Mouse (Mus musculus): ENCODE data around the gene Mlf1. TPM values are rescaled to one million over a fixed set of nuclear protein-coding genes. Genes with fewer than 3 reads are reported as not detected.

Gene Mlf1
- polyA plus RNA-seq (2012; rRNA removed) = 5.3 and 7.3 TPM in 2 replicates
- polyA plus RNA-seq (2014; fragmentation: Nextera tagmentation; extraction: Ambion mirVana) = 15.1 and 16.3 TPM in 2 replicates

- peak; percentile 93 for DNase-seq (ENCODE audit: low spot score)
- H3K27me3 ChIP-seq (ENCODE audit: control insufficient read depth, insufficient read depth, low read length) = peaks cover 8% of the 10 kb centered on the region
- no peaks in the 10 kb centered on the region for H3K4me1 ChIP-seq (ENCODE audit: control insufficient read depth, insufficient read depth, low read length)
- H3K36me3 ChIP-seq (ENCODE audit: control insufficient read depth, insufficient read depth, low read length) = no peaks in the 10 kb centered on the region
- H3K4me3 ChIP-seq (replicated peaks; ENCODE audit: low read length) = peak within 1 kb of the TSS; percentile 57
- under 1% methylated on average over 35 of the region's 35 CpGs for WGBS
- TF ChIP-seq POLR2A (IDR thresholded peaks at IDR 0.05; ENCODE audit: borderline replicate concordance, extremely low read depth, insufficient read depth, insufficient read length) = no peak
- no peaks in the 10 kb centered on the region for H3K9me3 ChIP-seq (ENCODE audit: control insufficient read depth, low read length)
- ATAC-seq (ENCODE audit: low FRiP score, low read depth) = peak; percentile 98
- H3K4me2 ChIP-seq (replicated peaks; ENCODE audit: low read depth, low read length, severe bottlenecking) = peak within 1 kb of the TSS; percentile 80
- H3K9ac ChIP-seq (ENCODE audit: low read depth, low read length, severe bottlenecking) = peak within 1 kb of the TSS; percentile 55
- no peak within 1 kb of the TSS for H3K27ac ChIP-seq (replicated peaks; ENCODE audit: low read depth, low read length)
Measured at GRCm38 (mm10) chr3:67373872-67374271, at the start of gene Mlf1. TSS of gene Mlf1 (plus strand) at chr3:67374097.

GRCm38 (mm10) chr3:67339558-67339957, 34.3 kb upstream of the Mlf1 start:
- H3K4me1 ChIP-seq (ENCODE audit: control insufficient read depth, insufficient read depth, low read length) = no peaks in the 10 kb centered on the region
- H3K27ac ChIP-seq (replicated peaks; ENCODE audit: low read depth, low read length) = no peak overlapping the region
- no peaks in the 10 kb centered on the region for H3K36me3 ChIP-seq (ENCODE audit: control insufficient read depth, insufficient read depth, low read length)
- WGBS = 64% methylated on average over 3 of the region's 3 CpGs
- no peaks in the 10 kb centered on the region for H3K9me3 ChIP-seq (ENCODE audit: control insufficient read depth, low read length)
- H3K9ac ChIP-seq (ENCODE audit: low read depth, low read length, severe bottlenecking) = no peak overlapping the region
- no peak overlapping the region for H3K4me3 ChIP-seq (replicated peaks; ENCODE audit: low read length)
- H3K4me2 ChIP-seq (replicated peaks; ENCODE audit: low read depth, low read length, severe bottlenecking) = no peak overlapping the region
- ATAC-seq (ENCODE audit: low FRiP score, low read depth) = no peak
- no peaks in the 10 kb centered on the region for H3K27me3 ChIP-seq (ENCODE audit: control insufficient read depth, insufficient read depth, low read length)
- DNase-seq (ENCODE audit: low spot score) = no peak
- TF ChIP-seq POLR2A (IDR thresholded peaks at IDR 0.05; ENCODE audit: borderline replicate concordance, extremely low read depth, insufficient read depth, insufficient read length) = no peak

GRCm38 (mm10) chr3:67340921-67341320, 33.0 kb upstream of the Mlf1 start:
- no peaks in the 10 kb centered on the region for H3K36me3 ChIP-seq (ENCODE audit: control insufficient read depth, insufficient read depth, low read length)
- no peak overlapping the region for H3K4me3 ChIP-seq (replicated peaks; ENCODE audit: low read length)
- WGBS = 62% methylated on average over 7 of the region's 7 CpGs
- H3K9me3 ChIP-seq (ENCODE audit: control insufficient read depth, low read length) = no peaks in the 10 kb centered on the region
- ATAC-seq (ENCODE audit: low FRiP score, low read depth) (no peak), DNase-seq (ENCODE audit: low spot score) (no peak)
- H3K4me2 ChIP-seq (replicated peaks; ENCODE audit: low read depth, low read length, severe bottlenecking) = no peak overlapping the region
- H3K27me3 ChIP-seq (ENCODE audit: control insufficient read depth, insufficient read depth, low read length) = no peaks in the 10 kb centered on the region
- TF ChIP-seq POLR2A (IDR thresholded peaks at IDR 0.05; ENCODE audit: borderline replicate concordance, extremely low read depth, insufficient read depth, insufficient read length) = no peak
- H3K27ac ChIP-seq (replicated peaks; ENCODE audit: low read depth, low read length) = no peak overlapping the region
- H3K4me1 ChIP-seq (ENCODE audit: control insufficient read depth, insufficient read depth, low read length) = no peaks in the 10 kb centered on the region
- H3K9ac ChIP-seq (ENCODE audit: low read depth, low read length, severe bottlenecking) = no peak overlapping the region

GRCm38 (mm10) chr3:67343004-67343662, 30.8 kb upstream of the Mlf1 start:
- ATAC-seq (ENCODE audit: low FRiP score, low read depth) (no peak), DNase-seq (ENCODE audit: low spot score) (peak; percentile 68)
- H3K9ac ChIP-seq (ENCODE audit: low read depth, low read length, severe bottlenecking) = no peak overlapping the region
- H3K4me1 ChIP-seq (ENCODE audit: control insufficient read depth, insufficient read depth, low read length) = no peaks in the 10 kb centered on the region
- 30% methylated on average over 5 of the region's 5 CpGs for WGBS
- no peak overlapping the region for H3K4me2 ChIP-seq (replicated peaks; ENCODE audit: low read depth, low read length, severe bottlenecking)
- no peak overlapping the region for H3K4me3 ChIP-seq (replicated peaks; ENCODE audit: low read length)
- no peaks in the 10 kb centered on the region for H3K27me3 ChIP-seq (ENCODE audit: control insufficient read depth, insufficient read depth, low read length)
- H3K27ac ChIP-seq (replicated peaks; ENCODE audit: low read depth, low read length) = no peak overlapping the region
- no peaks in the 10 kb centered on the region for H3K36me3 ChIP-seq (ENCODE audit: control insufficient read depth, insufficient read depth, low read length)
- no peak for TF ChIP-seq POLR2A (IDR thresholded peaks at IDR 0.05; ENCODE audit: borderline replicate concordance, extremely low read depth, insufficient read depth, insufficient read length)
- no peaks in the 10 kb centered on the region for H3K9me3 ChIP-seq (ENCODE audit: control insufficient read depth, low read length)

- H3K4me2 ChIP-seq (replicated peaks; ENCODE audit: low read depth, low read length, severe bottlenecking) = no peak overlapping the region
- H3K27me3 ChIP-seq (ENCODE audit: control insufficient read depth, insufficient read depth, low read length) = no peaks in the 10 kb centered on the region
- DNase-seq (ENCODE audit: low spot score) = peak; percentile 70
- 5% methylated on average over 2 of the region's 2 CpGs for WGBS
- H3K4me1 ChIP-seq (ENCODE audit: control insufficient read depth, insufficient read depth, low read length) = no peaks in the 10 kb centered on the region
- H3K9me3 ChIP-seq (ENCODE audit: control insufficient read depth, low read length) = no peaks in the 10 kb centered on the region
- no peak overlapping the region for H3K27ac ChIP-seq (replicated peaks; ENCODE audit: low read depth, low read length)
- H3K36me3 ChIP-seq (ENCODE audit: control insufficient read depth, insufficient read depth, low read length) = no peaks in the 10 kb centered on the region
- no peak for TF ChIP-seq POLR2A (IDR thresholded peaks at IDR 0.05; ENCODE audit: borderline replicate concordance, extremely low read depth, insufficient read depth, insufficient read length)
- no peak overlapping the region for H3K4me3 ChIP-seq (replicated peaks; ENCODE audit: low read length)
- ATAC-seq (ENCODE audit: low FRiP score, low read depth) = no peak
- H3K9ac ChIP-seq (ENCODE audit: low read depth, low read length, severe bottlenecking) = no peak overlapping the region
Measured at GRCm38 (mm10) chr3:67344599-67344998, 29.3 kb upstream of the Mlf1 start.
